Mouse (Mus musculus) brown adipose tissue, adult 24 weeks (tissue): ENCODE results near the gene Maml3. TPM values are rescaled to one million over a fixed set of nuclear protein-coding genes. Genes with fewer than 3 reads are reported as not detected.

Source experiments
- H3K27ac ChIP-seq: fragments of 200-500 bp; replicated peaks from 2 replicates; pipeline ENCODE4 v1.5.1; 2012; ENCODE audit warnings: low read depth, mild to moderate bottlenecking, low read length
- H3K4me1 ChIP-seq: fragments of 200-500 bp; 2 replicates; pipeline ENCODE4 v1.6.1; 2012; ENCODE audit warnings: low read length, mixed read lengths; ENCODE audit not compliant: control insufficient read depth, insufficient read depth, insufficient read length
- H3K4me3 ChIP-seq: fragments of 200-500 bp; 2 replicates; pipeline ENCODE4 v1.5.1; 2012; ENCODE audit warnings: low read depth, mild to moderate bottlenecking, low read length, moderate library complexity; ENCODE audit not compliant: insufficient read depth
- polyA plus RNA-seq: library from polyadenylated mRNA; stranded (reverse); fragments of >200 nt; gene quantifications from 2 replicates; pipeline ENCODE4 v1.2.4, GENCODE M21; 2012; ENCODE audit not compliant: missing spikeins, insufficient read depth, insufficient read length

The Maml3 gene
- polyA plus RNA-seq, 1 experiment, result 1.0 TPM

DNA sequence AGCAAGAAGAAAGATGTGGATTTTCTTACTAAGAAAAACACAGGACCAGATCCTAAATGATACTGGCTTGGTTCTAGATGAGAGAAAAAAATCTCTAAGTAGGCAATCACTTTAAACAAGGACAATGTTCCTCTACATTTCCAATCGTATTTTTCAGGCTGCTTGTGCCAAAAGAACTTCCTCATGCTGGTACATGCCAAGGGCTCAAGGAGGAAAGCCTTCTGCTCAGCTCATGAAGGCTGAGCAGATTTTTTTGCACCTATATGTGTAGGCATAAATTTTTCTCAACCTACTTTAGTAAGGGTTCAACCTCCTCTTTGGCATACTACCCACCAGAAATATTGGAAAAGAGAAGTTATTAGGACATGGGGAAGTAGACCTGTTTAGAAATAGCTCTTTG is 384.9 kb downstream of the Maml3 start:
- H3K27ac ChIP-seq, result no peak overlapping the region
- H3K4me3 ChIP-seq, result no peak overlapping the region
- no peaks in the 10 kb centered on the region for H3K4me1 ChIP-seq

DNA sequence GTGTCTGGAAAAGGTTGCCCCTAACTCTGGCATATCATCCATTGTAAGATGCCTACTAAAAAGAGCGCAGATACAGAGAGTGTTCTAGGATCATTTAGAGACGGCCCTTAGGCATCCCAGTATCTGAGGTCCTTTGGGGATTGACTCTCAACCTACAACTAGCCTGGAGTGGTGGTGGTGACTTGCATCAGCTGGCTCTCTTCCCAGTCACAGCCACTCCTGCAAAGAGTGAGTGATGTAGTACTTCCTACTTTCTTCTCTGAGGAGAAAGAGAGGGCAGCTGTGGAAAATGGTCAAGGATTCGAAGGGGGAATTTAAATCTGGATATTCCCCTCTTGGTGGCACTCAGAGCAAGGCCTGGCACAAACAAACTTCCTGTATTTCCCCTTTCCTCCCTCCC is 385.5 kb downstream of the Maml3 start:
- H3K4me1 ChIP-seq, result no peaks in the 10 kb centered on the region
- H3K4me3 ChIP-seq, result no peak overlapping the region
- H3K27ac ChIP-seq, result no peak overlapping the region

DNA sequence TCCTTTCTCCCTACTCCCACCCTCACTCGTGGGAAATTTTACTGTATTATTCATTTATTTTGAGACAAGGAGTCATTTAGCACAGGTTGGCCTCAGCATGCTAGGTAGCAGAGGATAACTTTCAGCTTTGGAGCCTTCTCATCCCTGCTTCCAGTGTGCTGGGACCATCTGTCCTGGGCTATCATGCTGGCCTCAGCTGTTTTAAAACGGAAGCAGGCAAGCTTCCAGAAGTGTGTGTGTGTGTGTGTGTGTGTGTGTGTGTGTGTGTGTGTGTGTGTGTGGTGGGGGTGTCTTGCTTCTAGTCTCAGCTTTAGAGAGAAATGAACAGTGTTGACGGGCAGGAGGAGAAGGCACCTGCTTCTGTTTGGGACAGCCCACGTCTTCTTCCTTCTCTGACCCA is 387.0 kb downstream of the Maml3 start:
- H3K27ac ChIP-seq, result no peak overlapping the region
- no peak overlapping the region for H3K4me3 ChIP-seq
- no peaks in the 10 kb centered on the region for H3K4me1 ChIP-seq

DNA sequence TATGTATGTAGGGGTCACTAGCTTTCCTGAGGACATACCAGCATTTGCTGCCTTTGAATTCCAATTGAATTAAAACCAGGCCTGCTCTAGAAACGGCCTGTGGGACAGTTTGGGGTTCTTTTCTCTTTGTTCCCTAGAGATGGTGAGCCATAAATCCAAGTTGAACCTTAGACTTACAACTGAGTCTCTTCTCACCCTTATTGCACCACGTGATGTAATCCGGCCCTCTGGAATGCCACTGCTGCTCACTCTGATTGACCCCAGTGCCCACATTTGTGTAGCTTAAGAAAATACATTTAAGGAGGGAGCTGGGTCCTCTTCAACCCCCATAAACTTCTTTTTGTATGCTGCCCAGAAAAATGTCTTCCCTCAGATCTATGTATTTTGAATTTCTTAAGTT is 387.4 kb downstream of the Maml3 start:
- Histone ChIP-seq H3K4me3 (no peak overlapping the region), H3K4me1 (no peaks in the 10 kb centered on the region), H3K27ac (no peak overlapping the region)

DNA sequence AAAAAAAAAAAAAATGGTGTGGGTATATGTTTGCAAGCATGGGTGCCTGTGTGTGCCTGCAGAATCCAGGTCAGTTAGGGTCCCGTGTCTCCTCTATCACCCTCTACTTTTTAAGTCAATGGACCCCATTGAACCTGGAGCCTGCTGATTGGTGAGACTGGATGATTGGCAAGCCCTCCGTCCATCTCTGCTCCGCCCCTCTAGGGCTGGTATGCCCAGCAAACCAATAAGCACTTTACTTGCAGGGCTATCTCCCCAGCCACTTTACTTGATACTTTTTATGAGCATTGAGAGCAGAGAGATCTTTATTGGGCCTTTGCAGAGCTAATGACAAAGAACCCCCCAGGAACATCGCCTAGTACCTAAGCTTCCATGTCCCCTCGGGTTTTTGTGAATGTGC is 390.4 kb downstream of the Maml3 start:
- Histone ChIP-seq H3K4me3 (no peak overlapping the region), H3K4me1 (no peaks in the 10 kb centered on the region), H3K27ac (no peak overlapping the region)

DNA sequence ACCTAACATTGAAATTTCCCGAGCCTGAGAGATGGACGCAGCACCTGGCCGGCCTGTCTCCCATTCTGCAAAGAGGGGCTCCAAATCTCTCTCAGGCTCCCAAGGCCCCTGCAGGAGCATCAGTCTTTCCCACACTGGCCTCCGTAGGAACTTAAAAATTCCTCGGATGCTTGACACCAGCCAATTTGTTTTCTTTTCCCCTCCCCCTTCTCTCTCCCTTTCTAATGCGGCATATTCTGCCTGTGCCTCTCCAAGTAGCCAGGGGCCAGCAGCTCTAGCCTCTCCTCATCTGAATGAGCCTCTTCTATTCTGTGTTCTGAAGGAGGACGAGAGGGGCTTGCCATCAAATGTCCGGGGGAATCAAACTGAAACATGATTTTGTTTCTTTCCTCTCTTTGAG is 391.6 kb downstream of the Maml3 start:
- Histone ChIP-seq H3K27ac (no peak overlapping the region), H3K4me3 (no peak overlapping the region), H3K4me1 (no peaks in the 10 kb centered on the region)

DNA sequence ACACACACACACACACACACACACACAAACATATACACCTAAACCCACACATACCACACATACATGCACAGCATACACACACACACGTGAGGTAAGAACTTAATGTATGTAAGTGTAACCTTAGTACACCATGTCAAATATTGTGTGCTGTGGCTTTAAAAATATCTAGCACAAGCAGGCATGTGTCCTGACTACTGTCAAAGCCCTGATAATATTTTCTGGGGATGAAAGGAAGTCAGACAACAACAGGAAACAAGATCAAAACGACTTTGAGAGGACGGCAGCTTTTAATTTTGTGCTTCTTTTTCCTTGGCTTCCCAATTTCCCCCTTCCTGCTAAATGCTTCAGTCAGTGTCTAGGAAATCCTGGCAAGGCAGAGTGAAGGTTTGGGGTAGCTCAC is 392.5 kb downstream of the Maml3 start:
- no peak overlapping the region for H3K27ac ChIP-seq
- H3K4me1 ChIP-seq, result peaks cover 2% of the 10 kb centered on the region; the same call in 1 of the 2 replicates
- H3K4me3 ChIP-seq, result no peak overlapping the region

DNA sequence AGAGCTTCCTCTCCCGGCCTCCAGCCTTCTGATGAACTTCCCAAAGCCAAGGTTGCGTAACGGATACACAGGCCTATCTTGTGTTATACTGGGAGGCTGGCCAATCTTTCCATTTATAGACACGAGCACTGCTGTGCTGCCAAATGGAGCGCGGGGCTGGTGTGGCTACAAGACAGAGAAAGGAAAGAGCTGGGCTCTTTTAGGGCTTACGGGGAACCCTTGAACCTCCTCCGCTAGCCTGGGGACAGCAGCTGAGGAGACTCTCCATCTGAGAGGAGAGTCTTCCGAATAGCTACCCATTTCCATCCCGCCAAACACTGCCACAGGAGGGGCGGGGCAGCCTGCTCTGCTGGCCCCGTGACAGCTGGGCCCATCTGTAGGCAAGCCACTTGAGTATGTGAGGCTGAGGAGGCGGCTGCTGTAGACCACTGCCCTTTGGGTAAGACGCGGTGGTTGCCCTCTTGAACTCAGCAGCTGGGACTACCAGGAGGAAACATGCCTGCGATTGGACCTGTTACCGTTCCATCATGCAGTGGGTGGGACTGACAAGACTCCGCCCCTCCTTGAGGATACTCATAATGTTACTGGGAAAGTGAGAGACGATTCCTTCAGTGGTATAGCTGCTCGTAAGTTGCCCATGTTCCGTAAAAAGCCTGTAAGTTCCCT is 396.0 kb downstream of the Maml3 start:
- Histone ChIP-seq H3K4me1 (peaks cover 2% of the 10 kb centered on the region; the same call in 1 of the 2 replicates), H3K4me3 (peak overlapping the region; percentile 65), H3K27ac (peak overlapping the region; percentile 99)

DNA sequence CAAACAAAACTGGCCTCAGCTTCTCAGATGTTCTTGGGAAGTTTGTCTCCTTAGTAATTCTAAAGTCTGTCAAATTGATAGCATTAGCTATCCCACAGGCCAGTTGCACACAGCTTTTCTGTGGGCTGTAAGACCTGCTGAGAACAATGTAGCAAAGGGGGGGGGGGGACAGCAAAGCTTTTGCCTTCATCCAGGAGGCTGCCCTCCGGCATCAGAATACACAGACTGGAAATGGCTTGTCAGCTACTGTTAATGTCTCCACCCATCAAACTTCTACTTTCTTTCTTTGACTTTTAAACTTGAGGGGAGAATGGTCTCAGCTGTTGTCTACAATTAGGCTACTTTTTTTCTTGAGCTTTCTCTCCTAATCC is 396.5 kb downstream of the Maml3 start:
- Histone ChIP-seq H3K4me3 (peak overlapping the region; percentile 12; the same call in 1 of the 2 replicates), H3K27ac (peak overlapping the region; percentile 86), H3K4me1 (peaks cover 2% of the 10 kb centered on the region; the same call in 1 of the 2 replicates)

DNA sequence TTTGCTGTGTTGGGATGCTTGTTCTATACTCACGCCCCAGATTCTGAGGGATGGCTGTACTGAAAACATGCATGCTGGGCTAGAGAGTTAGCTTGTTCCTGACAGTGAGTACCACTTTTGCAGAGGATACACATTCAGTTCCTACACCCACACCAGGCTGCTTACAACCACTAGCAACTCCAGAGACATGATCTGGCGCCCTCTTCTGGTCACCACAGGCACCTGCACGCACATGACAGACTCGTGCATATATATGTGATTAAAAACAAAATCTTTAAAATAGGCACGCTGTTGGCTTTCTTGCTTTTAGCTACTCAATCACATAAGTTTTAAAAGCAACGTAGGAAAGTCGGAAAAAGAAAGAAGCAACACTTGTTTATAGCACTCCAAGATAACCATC is 399.7 kb downstream of the Maml3 start:
- peaks cover 2% of the 10 kb centered on the region; the same call in 1 of the 2 replicates for H3K4me1 ChIP-seq

DNA sequence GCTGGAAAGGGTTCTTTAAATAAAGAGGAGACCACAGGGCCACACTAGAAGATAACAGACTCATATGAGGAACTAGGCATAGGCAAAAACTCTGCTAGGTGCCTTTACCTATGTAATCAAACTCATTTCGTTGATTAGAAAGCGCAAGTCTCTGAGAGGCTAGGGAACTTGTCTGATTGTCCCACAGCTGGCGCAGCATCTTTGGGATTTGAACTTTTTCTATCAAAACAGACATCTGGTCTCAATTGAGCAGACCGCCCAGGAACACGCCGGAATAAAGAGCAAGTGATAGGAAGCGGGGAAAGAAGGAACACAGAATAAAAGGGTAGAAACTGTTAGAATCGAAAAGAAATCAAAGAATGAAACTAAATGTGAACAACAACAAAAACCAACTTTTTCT is 401.4 kb downstream of the Maml3 start:
- peaks cover 2% of the 10 kb centered on the region; the same call in 1 of the 2 replicates for H3K4me1 ChIP-seq
- H3K27ac ChIP-seq, result no peak overlapping the region
- H3K4me3 ChIP-seq, result no peak overlapping the region

More for the DNA sequence above, 399.7 kb downstream of the Maml3 start:
- H3K27ac ChIP-seq, result no peak overlapping the region
- H3K4me3 ChIP-seq, result no peak overlapping the region

DNA sequence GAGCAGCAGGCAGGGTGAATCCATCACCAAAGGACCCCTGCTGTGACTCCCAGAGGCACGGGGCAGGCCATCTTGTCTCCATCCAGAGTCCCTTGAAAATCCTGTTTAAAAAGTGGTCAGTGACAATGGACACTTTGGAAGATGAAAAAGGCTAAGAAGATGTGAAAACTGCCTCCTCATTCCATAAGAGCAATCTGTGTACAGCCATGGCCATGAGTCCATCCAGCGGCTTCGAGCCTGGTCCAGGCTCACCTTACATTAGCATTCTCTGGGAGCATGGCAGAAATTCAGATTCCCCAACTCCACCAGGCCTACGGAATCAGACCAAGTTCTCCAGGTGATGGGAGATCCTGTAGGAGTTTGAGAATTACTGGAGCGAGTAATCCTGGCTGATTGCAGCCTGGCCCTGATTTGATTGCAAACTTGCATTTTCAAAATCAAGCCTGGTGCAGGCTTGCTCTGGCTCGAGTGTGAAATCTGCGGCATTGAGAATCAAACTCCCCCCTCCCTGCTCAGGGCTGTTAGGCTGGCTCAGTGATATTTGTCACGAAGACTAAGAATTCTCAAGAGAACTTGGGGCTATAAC is 402.1 kb downstream of the Maml3 start:
- no peak overlapping the region for H3K27ac ChIP-seq
- H3K4me3 ChIP-seq, result no peak overlapping the region
- no peaks in the 10 kb centered on the region for H3K4me1 ChIP-seq

DNA sequence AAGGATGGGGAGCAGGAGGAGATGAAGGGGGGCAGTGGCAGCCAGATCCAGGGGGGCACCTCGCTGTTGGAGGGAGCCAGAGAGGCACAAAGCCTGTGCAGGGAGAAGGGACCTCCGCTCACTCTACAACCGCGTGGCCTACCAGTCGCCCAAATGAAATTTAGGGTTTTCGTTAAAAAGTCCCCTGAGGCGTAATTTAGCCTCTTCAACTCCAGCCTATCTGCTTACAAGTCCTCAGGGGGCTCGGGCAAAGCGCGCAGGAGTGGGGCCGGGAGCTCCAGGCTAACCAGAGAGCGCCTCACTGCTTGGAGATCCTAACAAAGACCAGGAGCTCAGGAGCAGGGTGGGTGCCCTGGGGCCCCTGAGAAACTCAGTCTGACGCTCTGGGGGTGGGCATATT is 402.9 kb downstream of the Maml3 start:
- H3K4me3 ChIP-seq, result no peak overlapping the region
- no peaks in the 10 kb centered on the region for H3K4me1 ChIP-seq
- H3K27ac ChIP-seq, result no peak overlapping the region

DNA sequence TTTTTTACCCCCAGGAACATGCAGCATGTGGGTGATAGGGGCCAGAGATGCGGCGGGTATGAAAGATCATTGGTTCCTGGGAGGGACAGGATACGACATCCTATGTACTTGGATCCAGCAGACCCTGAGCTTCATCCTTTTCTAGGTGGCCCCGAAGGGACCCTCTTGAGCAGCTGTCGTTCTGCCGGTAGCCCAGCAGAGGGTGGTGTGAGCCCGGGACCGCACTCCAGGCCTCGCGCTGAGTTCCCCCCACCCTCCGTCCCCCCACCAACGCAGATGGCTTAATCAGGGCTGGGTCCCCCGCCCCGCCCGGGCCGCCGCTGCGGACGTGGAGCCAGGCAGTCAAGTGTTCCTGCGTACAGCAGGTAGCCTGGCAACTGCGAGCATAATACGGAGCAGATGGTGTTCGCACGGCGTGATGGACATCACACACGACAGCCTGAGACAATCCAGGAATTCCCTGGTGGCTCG is 403.6 kb downstream of the Maml3 start:
- Histone ChIP-seq H3K27ac (peak overlapping the region; percentile 68), H3K4me1 (no peaks in the 10 kb centered on the region), H3K4me3 (peak overlapping the region; percentile 45)

DNA sequence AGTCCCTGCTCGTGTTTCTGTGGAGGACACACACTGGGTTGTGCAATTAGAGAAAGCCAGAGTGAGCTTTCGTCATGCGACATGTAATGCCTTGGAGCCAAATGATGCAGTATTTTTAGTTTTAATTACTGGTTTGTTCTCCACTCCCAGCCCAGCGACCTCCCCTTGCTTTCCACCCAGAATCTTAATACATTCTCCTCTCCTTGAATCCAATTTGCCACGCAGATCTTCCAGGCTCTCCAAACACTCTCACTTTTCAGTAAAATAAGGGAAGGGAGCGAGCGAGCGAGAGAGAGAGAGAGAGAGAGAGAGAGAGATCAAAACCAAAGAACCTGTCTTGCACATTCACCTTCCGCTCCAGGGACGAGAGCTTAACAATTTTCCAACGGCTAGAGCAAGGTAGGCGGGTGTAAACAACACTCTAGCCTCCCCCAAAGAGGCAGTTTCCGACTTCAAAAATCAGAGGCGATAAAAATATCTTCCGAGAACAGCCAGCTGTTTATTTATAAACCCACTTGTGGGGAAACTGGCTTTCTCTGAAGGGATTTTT is 404.1 kb downstream of the Maml3 start:
- Histone ChIP-seq H3K27ac (peak overlapping the region; percentile 68), H3K4me1 (no peaks in the 10 kb centered on the region), H3K4me3 (peak overlapping the region; percentile 45)

DNA sequence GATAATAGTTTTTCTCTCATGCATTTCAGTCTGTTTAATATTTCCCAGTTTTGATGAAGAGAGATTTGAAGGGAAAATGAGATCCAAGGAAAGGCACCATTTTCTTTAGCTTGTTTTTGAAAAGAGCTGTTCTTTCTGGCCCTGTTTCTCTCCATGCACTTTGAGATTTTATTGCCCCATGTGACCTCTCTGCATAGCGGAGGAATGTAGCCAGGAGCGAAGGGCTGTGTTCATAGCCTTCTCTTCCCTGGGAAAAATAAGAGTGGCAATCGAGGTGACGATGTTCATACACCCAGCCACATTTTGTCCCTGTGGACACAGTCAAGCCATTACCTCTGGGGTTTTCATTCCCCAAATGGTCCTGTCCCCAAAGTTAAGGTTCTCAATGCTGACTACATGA is 404.8 kb downstream of the Maml3 start:
- Histone ChIP-seq H3K4me3 (no peak overlapping the region), H3K4me1 (no peaks in the 10 kb centered on the region), H3K27ac (no peak overlapping the region)
